Mouse (Mus musculus) MEL (cell line): Measurements from ENCODE around the gene Casp3. TPM values are rescaled to one million over a fixed set of nuclear protein-coding genes. Genes with fewer than 3 reads are reported as not detected.
A peak's percentile ranks its signal among the peaks of the same experiment; 100 is the strongest.

Source experiments
- DNase-seq: peaks from one replicate; pipeline ENCODE4 v3.0.0; 2011; ENCODE audit warnings: low read depth, low spot score
- H3K27ac ChIP-seq: 2 replicates; pipeline ENCODE4 v1.5.1; 2012; ENCODE audit warnings: low read depth, mild to moderate bottlenecking, control low read depth, low read length, moderate library complexity; ENCODE audit not compliant: control insufficient read depth
- H3K27me3 ChIP-seq, 2 experiments: fragments of 150-350 bp in 1 of 2; sonication (generic) in 1 of 2; 2 replicates each; pipeline ENCODE4 v1.6.1; 2012; ENCODE audit warnings: low read length in 2 of 2, mild to moderate bottlenecking in 2 of 2, improper control_type of control experiment in 1 of 2, moderate library complexity in 1 of 2; ENCODE audit not compliant: insufficient read depth in 2 of 2, control insufficient read depth in 1 of 2
- H3K36me3 ChIP-seq, 2 experiments: 2 replicates each; pipeline ENCODE4 v1.6.1; 2012 to 2014; ENCODE audit warnings: low read length in 2 of 2, improper control_type of control experiment in 1 of 2, inconsistent platforms in 1 of 2, mild to moderate bottlenecking in 1 of 2; ENCODE audit not compliant: insufficient read depth in 2 of 2, control insufficient read depth in 1 of 2
- H3K4me1 ChIP-seq, 2 experiments: fragments of 150-350 bp in 1 of 2; sonication (generic) in 1 of 2; 2 replicates each; pipeline ENCODE4 v1.6.1; 2012; ENCODE audit warnings: low read length in 2 of 2, improper control_type of control experiment in 1 of 2, mild to moderate bottlenecking in 1 of 2; ENCODE audit not compliant: insufficient read depth in 2 of 2, control insufficient read depth in 1 of 2
- H3K4me3 ChIP-seq, 2 experiments: fragments of 150-350 bp in 1 of 2; sonication (generic) in 1 of 2; 2 replicates each; pipeline ENCODE4 v1.5.1; 2012; ENCODE audit warnings: low read depth in 2 of 2, low read length in 2 of 2, mild to moderate bottlenecking in 2 of 2, moderate library complexity in 2 of 2, control low read depth in 1 of 2, improper control_type of control experiment in 1 of 2; ENCODE audit not compliant: control insufficient read depth in 1 of 2, insufficient read depth in 1 of 2
- H3K79me2 ChIP-seq: 2 replicates; pipeline ENCODE4 v1.6.1; 2012; ENCODE audit warnings: mild to moderate bottlenecking, low read length, moderate library complexity; ENCODE audit not compliant: control insufficient read depth, poor library complexity, insufficient read depth
- H3K9ac ChIP-seq: 2 replicates; pipeline ENCODE4 v1.6.1; 2012; ENCODE audit warnings: low read depth, mild to moderate bottlenecking, control low read depth, low read length, moderate library complexity; ENCODE audit not compliant: control insufficient read depth, poor library complexity, severe bottlenecking
- H3K9me3 ChIP-seq: fragments of 150-350 bp; sonication (generic); replicated peaks from 2 replicates; pipeline ENCODE4 v1.6.1; 2012; ENCODE audit warnings: mild to moderate bottlenecking, low read length, improper control_type of control experiment, moderate library complexity; ENCODE audit not compliant: insufficient read depth
- BHLHE40 ChIP-seq: IDR thresholded peaks from 2 replicates; pipeline ENCODE4 v1.6.1; 2012; ENCODE audit warnings: low read depth, mild to moderate bottlenecking, inconsistent platforms, low read length, improper control_type of control experiment, borderline replicate concordance
- CHD1 ChIP-seq: IDR thresholded peaks from 2 replicates; pipeline ENCODE4 v1.6.1; 2012; ENCODE audit warnings: low read depth, mild to moderate bottlenecking, inconsistent platforms, low read length, improper control_type of control experiment
- E2F4 ChIP-seq: IDR thresholded peaks from 2 replicates; pipeline ENCODE4 v1.6.1; 2011; ENCODE audit warnings: low read depth, low read length, improper control_type of control experiment, borderline replicate concordance
- ELF1 ChIP-seq: IDR thresholded peaks from 2 replicates; pipeline ENCODE4 v1.6.1; 2014; ENCODE audit warnings: low read depth, mild to moderate bottlenecking, inconsistent platforms, low read length, improper control_type of control experiment, moderate library complexity
- EP300 ChIP-seq, 2 experiments: IDR thresholded peaks; 2 replicates each; pipeline ENCODE4 v1.6.1; 2011; ENCODE audit warnings: improper control_type of control experiment in 2 of 2, low read length in 2 of 2, low read depth in 1 of 2, mild to moderate bottlenecking in 1 of 2
- ETS1 ChIP-seq: IDR thresholded peaks from 2 replicates; pipeline ENCODE4 v1.6.1; 2012; ENCODE audit warnings: low read depth, mild to moderate bottlenecking, inconsistent platforms, low read length, improper control_type of control experiment, moderate library complexity
- GABPA ChIP-seq: IDR thresholded peaks from 2 replicates; pipeline ENCODE4 v1.6.1; 2012; ENCODE audit warnings: low read depth, mild to moderate bottlenecking, inconsistent platforms, low read length, improper control_type of control experiment, moderate library complexity
- GATA1 ChIP-seq: IDR thresholded peaks from 2 replicates; pipeline ENCODE4 v1.6.1; 2011; ENCODE audit warnings: low read depth, low read length, improper control_type of control experiment
- HCFC1 ChIP-seq: IDR thresholded peaks from 2 replicates; pipeline ENCODE4 v1.6.1; 2012; ENCODE audit warnings: low read depth, mild to moderate bottlenecking, inconsistent platforms, low read length, improper control_type of control experiment, moderate library complexity
- JUND ChIP-seq: IDR thresholded peaks from 2 replicates; pipeline ENCODE4 v1.6.1; 2011; ENCODE audit warnings: low read depth, mild to moderate bottlenecking, improper control_type of control experiment, low read length
- MAFK ChIP-seq: IDR thresholded peaks from 2 replicates; pipeline ENCODE4 v1.6.1; 2011; ENCODE audit warnings: low read depth, mild to moderate bottlenecking, low read length, improper control_type of control experiment, borderline replicate concordance
- MAX ChIP-seq: IDR thresholded peaks from 2 replicates; pipeline ENCODE4 v1.6.1; 2011; ENCODE audit warnings: low read length, improper control_type of control experiment
- MAZ ChIP-seq: IDR thresholded peaks from 2 replicates; pipeline ENCODE4 v1.6.1; 2012; ENCODE audit warnings: low read depth, mild to moderate bottlenecking, inconsistent platforms, low read length, improper control_type of control experiment
- MEF2A ChIP-seq: IDR thresholded peaks from 2 replicates; pipeline ENCODE4 v1.6.1; 2014; ENCODE audit warnings: low read depth, mild to moderate bottlenecking, inconsistent platforms, low read length, improper control_type of control experiment; ENCODE audit not compliant: poor library complexity, insufficient replicate concordance, severe bottlenecking; ENCODE audit errors: extremely low read depth
- MYB ChIP-seq: IDR thresholded peaks from 2 replicates; pipeline ENCODE4 v1.6.1; 2011; ENCODE audit warnings: mild to moderate bottlenecking, low read depth, low read length, improper control_type of control experiment
- MYC ChIP-seq: IDR thresholded peaks from 2 replicates; pipeline ENCODE4 v1.6.1; 2011; ENCODE audit warnings: low read depth, mild to moderate bottlenecking, low read length, improper control_type of control experiment, moderate library complexity
- POLR2AphosphoS2 ChIP-seq: IDR thresholded peaks from 2 replicates; pipeline ENCODE4 v1.6.1; 2011; ENCODE audit warnings: low read length, improper control_type of control experiment
- RAD21 ChIP-seq: IDR thresholded peaks from 2 replicates; pipeline ENCODE4 v1.6.1; 2011; ENCODE audit warnings: mild to moderate bottlenecking, low read depth, low read length, improper control_type of control experiment
- RCOR1 ChIP-seq: IDR thresholded peaks from 2 replicates; pipeline ENCODE4 v1.6.1; 2012; ENCODE audit warnings: low read depth, mild to moderate bottlenecking, inconsistent platforms, low read length, improper control_type of control experiment
- SIN3A ChIP-seq: IDR thresholded peaks from 2 replicates; pipeline ENCODE4 v1.6.1; 2012; ENCODE audit warnings: low read length, improper control_type of control experiment, inconsistent platforms
- SMC3 ChIP-seq: IDR thresholded peaks from 2 replicates; pipeline ENCODE4 v1.6.1; 2011; ENCODE audit warnings: low read depth, low read length, improper control_type of control experiment
- TAL1 ChIP-seq: IDR thresholded peaks from 2 replicates; pipeline ENCODE4 v1.6.1; 2012; ENCODE audit warnings: mild to moderate bottlenecking, inconsistent platforms, low read length, moderate library complexity, mixed read lengths
- TBP ChIP-seq: IDR thresholded peaks from 2 replicates; pipeline ENCODE4 v1.8.0; 2011; ENCODE audit warnings: low read depth, low read length, improper control_type of control experiment
- TCF12 ChIP-seq: IDR thresholded peaks from 2 replicates; pipeline ENCODE4 v1.6.1; 2014; ENCODE audit warnings: low read depth, mild to moderate bottlenecking, inconsistent platforms, low read length, improper control_type of control experiment, moderate library complexity
- UBTF ChIP-seq: IDR thresholded peaks from 2 replicates; pipeline ENCODE4 v1.6.1; 2012; ENCODE audit warnings: low read depth, mild to moderate bottlenecking, inconsistent platforms, low read length, improper control_type of control experiment, moderate library complexity, borderline replicate concordance; ENCODE audit not compliant: insufficient read depth
- ZC3H11A ChIP-seq: IDR thresholded peaks from 2 replicates; pipeline ENCODE4 v1.6.1; 2012; ENCODE audit warnings: low read depth, mild to moderate bottlenecking, inconsistent platforms, low read length, improper control_type of control experiment
- ZKSCAN1 ChIP-seq: IDR thresholded peaks from 2 replicates; pipeline ENCODE4 v1.6.1; 2012; ENCODE audit warnings: low read depth, mild to moderate bottlenecking, inconsistent platforms, low read length, improper control_type of control experiment, moderate library complexity
- ZNF384 ChIP-seq: IDR thresholded peaks from 2 replicates; pipeline ENCODE4 v1.6.1; 2012; ENCODE audit warnings: low read depth, mild to moderate bottlenecking, inconsistent platforms, low read length, improper control_type of control experiment
- polyA plus RNA-seq, 2 experiments: library from polyadenylated mRNA; stranded (reverse) in 1 of 2; unstranded in 1 of 2; fragments of >175 nt in 1 of 2; fragments of >200 nt in 1 of 2; gene quantifications; 2 replicates each; pipeline versions ENCODE4 v1.2.1 to v1.2.4; 2012; ENCODE audit warnings: low replicate concordance in 2 of 2, low read depth in 1 of 2; ENCODE audit not compliant: insufficient read length in 2 of 2, insufficient read depth in 1 of 2, missing spikeins in 1 of 2
- total RNA-seq: library from RNA; depleted of rRNA; stranded (reverse); fragments of 300-350 nt; gene quantifications from 2 replicates; pipeline ENCODE4 v1.2.3, GENCODE M21; 2012

Gene Casp3
- total and polyA plus RNA-seq, 3 experiments = 74.7 to 185 (median 157) TPM

GRCm38 (mm10) chr8:46587911-46588310 lies 29.2 kb upstream of the Casp3 start (continued):
- TF ChIP-seq ZNF384 (0 out of 2 replicates have a peak, but pooled peaks have one; percentile 47), UBTF (no peak), ZKSCAN1 (0 out of 2 replicates have a peak, but pooled peaks have one; percentile 32), GATA1 (peak; percentile 99), TBP (no peak), RCOR1 (peak; percentile 89), MEF2A (peak; percentile 59; the same call in 1 of the 2 replicates), SMC3 (peak; percentile 25; the same call in 1 of the 2 replicates), EP300 (IDR thresholded peaks at IDR 0.05; ENCODE audit: low read depth in 1 of 2, low read length in 2 of 2) (peak; percentile 100), MYC (peak; percentile 76), CHD1 (0 out of 2 replicates have a peak, but pooled peaks have one; percentile 86)

- TF ChIP-seq ZKSCAN1 (no peak), E2F4 (no peak), MAZ (peak; percentile 70; the same call in 1 of the 2 replicates), MEF2A (no peak), MAFK (peak; percentile 51; the same call in 1 of the 2 replicates), ZNF384 (0 out of 2 replicates have a peak, but pooled peaks have one; percentile 31), TCF12 (peak; percentile 97), JUND (no peak), POLR2AphosphoS2 (no peak), EP300 (IDR thresholded peaks at IDR 0.05; ENCODE audit: low read depth in 1 of 2, low read length in 2 of 2) (peak; percentile 96 to 97), GATA1 (peak; percentile 97), RCOR1 (peak; percentile 93), HCFC1 (peak; percentile 40; the same call in 1 of the 2 replicates), TBP (peak; percentile 55; the same call in 1 of the 2 replicates), RAD21 (no peak), MYB (peak; percentile 83), MAX (no peak), GABPA (no peak), ELF1 (no peak), SIN3A (peak; percentile 68), TAL1 (peak; percentile 69), ZC3H11A (no peak), BHLHE40 (peak; percentile 63; the same call in 1 of the 2 replicates), CHD1 (no peak), ETS1 (peak; percentile 92)
- peaks cover 15 to 51% of the 10 kb centered on the region in 2 experiments for H3K4me1 ChIP-seq
Observed at GRCm38 (mm10) chr8:46588663-46589062, 28.4 kb upstream of the Casp3 start.

More at GRCm38 (mm10) chr8:46588663-46589062, 28.4 kb upstream of the Casp3 start:
- no peak overlapping the region for H3K9ac ChIP-seq
- peaks cover 0 to 68% of the 10 kb centered on the region in 2 experiments; a peak in 2 of 4 replicates for H3K36me3 ChIP-seq
- H3K27me3 ChIP-seq = no peaks in the 10 kb centered on the region
- H3K9me3 ChIP-seq = no peaks in the 10 kb centered on the region
- H3K4me3 ChIP-seq = no peak overlapping the region
- DNase-seq = peak; percentile 73
- peak overlapping the region; percentile 100 for H3K27ac ChIP-seq
- no peaks in the 10 kb centered on the region for H3K79me2 ChIP-seq
